Mouse (Mus musculus): ENCODE results near the gene Pde10a.

DNA sequence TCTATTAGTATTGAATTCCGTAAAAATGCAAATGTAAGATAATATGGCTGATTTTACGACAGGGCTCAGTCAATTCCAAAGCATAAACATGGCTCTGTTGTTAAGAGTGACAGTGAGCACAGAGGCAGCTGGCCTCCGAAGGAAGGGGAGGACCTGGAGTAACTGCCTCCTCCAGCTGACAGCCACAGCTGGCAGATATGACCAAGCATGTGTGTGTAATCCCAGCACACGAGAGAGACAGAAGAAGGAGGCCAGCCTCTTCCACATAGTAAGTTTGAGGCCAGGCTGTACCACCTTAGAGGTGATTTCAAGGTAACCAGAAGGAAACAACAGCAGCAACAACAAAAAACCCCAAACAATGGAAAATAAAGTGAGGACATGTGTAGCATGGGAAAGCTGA, 397.9 kb downstream of the Pde10a start:
- TF ChIP-seq GATA1 (IDR thresholded peaks at IDR 0.05; ENCODE audit: borderline replicate concordance, low read length) (no peak), FLI1 (IDR thresholded peaks at IDR 0.05; ENCODE audit: low read length) (no peak)

Data from megakaryocyte, embryonic 14.5 days (primary cell).